Comparison of ENCODE assay signal across 8 mouse cellular contexts in genomic region chr1:134559976-134560375, GRCm38 (mm10). TPM values are rescaled to one million over a fixed set of nuclear protein-coding genes. Genes with fewer than 3 reads are reported as not detected.
A peak's percentile ranks its signal among the peaks of the same experiment; 100 is the strongest.
DNase-seq lines count a peak whose midpoint lies in the region; ATAC-seq and TF ChIP-seq lines count a peak whose summit lies in the region.

Kdm5b (plus strand) TSS chr1:134560171.

- H3K27me3 ChIP-seq in hindbrain, postnatal 0 days (ENCODE audit: insufficient read depth, low read length), result no peaks in the 10 kb centered on the region

- H3K4me2 ChIP-seq in hindbrain, postnatal 0 days (ENCODE audit: low read depth, low read length), result peak within 1 kb of the TSS; percentile 78

- peak within 1 kb of the TSS; percentile 93 for H3K27ac ChIP-seq in cortical plate, adult 2 months (ENCODE audit: insufficient read depth, low read length)
- peak within 1 kb of the TSS; percentile 96 for H3K27ac ChIP-seq in hindbrain, postnatal 0 days
- H3K27ac ChIP-seq in left cerebral cortex, adult 2 months, result peak within 1 kb of the TSS; percentile 91

- peak; percentile 70 for DNase-seq in WW6 (ENCODE audit: low read depth, low spot score)
- peak; percentile 72 to 79 for DNase-seq in gastrocnemius, adult 8-10 months (ENCODE audit: low spot score in 2 of 2)
- DNase-seq in hindbrain, postnatal 0 days (ENCODE audit: low spot score), result peak; percentile 94
- peak; percentile 87 to 91 for DNase-seq in left cerebral cortex, adult 2 months (ENCODE audit: extremely low spot score in 1 of 2, low spot score in 2 of 2)
- peak; percentile 87 to 88 for DNase-seq in right cerebral cortex, adult 2 months (ENCODE audit: low spot score in 2 of 2)
- peak; percentile 95 for DNase-seq in urinary bladder, postnatal 14 days (ENCODE audit: low spot score)

- peak; percentile 99 for TF ChIP-seq POLR2A in cortical plate, adult 2 months (IDR thresholded peaks at IDR 0.05; ENCODE audit: extremely low read depth, insufficient read depth, low read length)

- ATAC-seq in hindbrain, postnatal 0 days, result peak; percentile 3; the same call in 1 of the 2 replicates
- peak; percentile 57 for ATAC-seq in megakaryocyte, adult 5-6 weeks (ENCODE audit: poor library complexity, severe bottlenecking)

- no peaks in the 10 kb centered on the region for H3K9me3 ChIP-seq in hindbrain, postnatal 0 days (ENCODE audit: low read length)

- peak within 1 kb of the TSS; percentile 61 for H3K4me3 ChIP-seq in cortical plate, adult 2 months (ENCODE audit: insufficient read depth, low read length)
- peak within 1 kb of the TSS; percentile 100 for H3K4me3 ChIP-seq in hindbrain, postnatal 0 days (ENCODE audit: low read length)
- H3K4me3 ChIP-seq in left cerebral cortex, adult 2 months, result peak within 1 kb of the TSS; percentile 98

- H3K36me3 ChIP-seq in hindbrain, postnatal 0 days (ENCODE audit: insufficient read depth, low read length), result no peaks in the 10 kb centered on the region

- peak within 1 kb of the TSS; percentile 97 for H3K9ac ChIP-seq in hindbrain, postnatal 0 days (replicated peaks; ENCODE audit: low read length)

- WGBS in hindbrain, postnatal 0 days, result under 1% methylated on average over 34 of the region's 34 CpGs

- intact Hi-C loops in left cerebral cortex, adult 2 months (cut with DNase I), result loop anchor here (2.0 kb wide), 1 partner anchor 65 kb away; the partner anchor contains the start of gene Rabif

- H3K4me1 ChIP-seq in cortical plate, adult 2 months (ENCODE audit: control insufficient read depth, insufficient read depth, low read length), result peaks cover 2% of the 10 kb centered on the region
- peaks cover 15% of the 10 kb centered on the region for H3K4me1 ChIP-seq in hindbrain, postnatal 0 days (ENCODE audit: insufficient read depth, low read length)

- no peak for TF ChIP-seq CTCF in cortical plate, adult 2 months (IDR thresholded peaks at IDR 0.05; ENCODE audit: extremely low read depth, insufficient read depth, low read length)
- TF ChIP-seq CTCF in hindbrain, postnatal 0 days (IDR thresholded peaks at IDR 0.05; ENCODE audit: low read depth), result no peak
- no peak for TF ChIP-seq CTCF in left cerebral cortex, adult 2 months (IDR thresholded peaks at IDR 0.05)

RNA-seq across cellular contexts. Expression of gene Kdm5b, which starts in this region (rescaled TPM):
- 26.4 and 27.9 TPM in 2 replicates for polyA plus RNA-seq in cortical plate, adult 2 months (2012; rRNA removed)
- total RNA-seq in gastrocnemius, adult 8-10 months (2022), result 1 to 10 TPM; 8.4 to 9.8 (median 9.5) TPM
- total RNA-seq in hindbrain, postnatal 0 days (2014; rRNA removed), result 55.7 and 59.2 TPM in 2 replicates
- 41.9 and 42.1 TPM in 2 replicates for polyA plus RNA-seq in hindbrain, postnatal 0 days (2015; fragmentation: Nextera tagmentation; extraction: Ambion mirVana)
- 10 to 100 TPM; 70.5 to 71.0 TPM for total RNA-seq in left cerebral cortex, adult 2 months (2021)
- total RNA-seq in megakaryocyte, adult 5-6 weeks (2015), result 7.1 and 9.5 TPM in 2 replicates
- 7.1 and 10.2 TPM in 2 replicates for total RNA-seq in megakaryocyte, adult 5-6 weeks (2017)

Comparison
In these comparisons a context has a peak if more than half of its experiments do, and no peak if none do; other contexts are left out.
1. Peak in every context shown above with its lines: DNase-seq, ATAC-seq, H3K4me3 ChIP-seq and H3K27ac ChIP-seq.